Mouse (Mus musculus) hindbrain, postnatal 0 days (tissue): Measurements from ENCODE around the gene Tacr2. TPM values are rescaled to one million over a fixed set of nuclear protein-coding genes. Genes with fewer than 3 reads are reported as not detected.

ENCODE experiments used
- ATAC-seq: fragments of 200-750 bp; cut with Nextera tagmentation; 2 replicates; pipeline ENCODE4 v1.8.0; 2017; ENCODE audit warnings: mild to moderate bottlenecking, moderate TSS enrichment, moderate library complexity
- DNase-seq: peaks from one replicate; pipeline ENCODE4 v3.0.0-alpha.2; 2015; ENCODE audit warnings: low spot score
- H3K27ac ChIP-seq: fragments of 300-500 bp; sonication (generic); 2 replicates; pipeline ENCODE4 v1.5.1; 2014; ENCODE audit warnings: mild to moderate bottlenecking
- H3K27me3 ChIP-seq: fragments of 300-500 bp; sonication (generic); 2 replicates; pipeline ENCODE4 v1.6.1; 2014; ENCODE audit warnings: low read length, mixed read lengths; ENCODE audit not compliant: insufficient read depth
- H3K36me3 ChIP-seq: fragments of 300-500 bp; sonication (generic); 2 replicates; pipeline ENCODE4 v1.6.1; 2014; ENCODE audit warnings: low read length, mixed read lengths; ENCODE audit not compliant: insufficient read depth
- H3K4me1 ChIP-seq: fragments of 300-500 bp; sonication (generic); 2 replicates; pipeline ENCODE4 v1.6.1; 2014; ENCODE audit warnings: antibody characterized with exemption, low read length, mixed read lengths; ENCODE audit not compliant: insufficient read depth
- H3K4me2 ChIP-seq: fragments of 300-500 bp; sonication (generic); 2 replicates; pipeline ENCODE4 v1.6.1; 2014; ENCODE audit warnings: low read depth, mild to moderate bottlenecking, low read length, moderate library complexity, mixed read lengths
- H3K4me3 ChIP-seq: fragments of 300-500 bp; sonication (generic); 2 replicates; pipeline ENCODE4 v1.5.1; 2014; ENCODE audit warnings: low read length
- H3K9ac ChIP-seq: fragments of 300-500 bp; sonication (generic); replicated peaks from 2 replicates; pipeline ENCODE4 v1.6.1; 2014; ENCODE audit warnings: mild to moderate bottlenecking, low read length, moderate library complexity, mixed read lengths
- H3K9me3 ChIP-seq: fragments of 300-500 bp; sonication (generic); 2 replicates; pipeline ENCODE4 v1.6.1; 2016; ENCODE audit warnings: low read length, mixed read lengths
- CTCF ChIP-seq: IDR thresholded peaks from 2 replicates; pipeline ENCODE4 v1.5.1; 2016; ENCODE audit warnings: antibody characterized with exemption, control low read depth, low read depth
- WGBS: fragments of 180-500 bp; shearing (Covaris S2); extraction: QIAGEN DNeasy Blood & Tissue Kit; methylation state at CpG from one replicate; pipeline ENCODE4 v1.1.7; 2014; 5-methylcytosine and 5-hydroxymethylcytosine counted together
- polyA plus RNA-seq: library from polyadenylated mRNA; unstranded; fragments of >200 nt; fragmentation: Nextera tagmentation; extraction: Ambion mirVana; gene quantifications from 2 replicates; pipeline ENCODE4 v1.2.1, GENCODE M21; 2015
- total RNA-seq: library from RNA; depleted of rRNA; stranded (reverse); fragments of >200 nt; gene quantifications from 2 replicates; pipeline ENCODE4 v1.2.3, GENCODE M21; 2014

The Tacr2 gene
- total and polyA plus RNA-seq, 2 experiments from 2014 or later = 0.08 TPM; not detected in 1

DNA sequence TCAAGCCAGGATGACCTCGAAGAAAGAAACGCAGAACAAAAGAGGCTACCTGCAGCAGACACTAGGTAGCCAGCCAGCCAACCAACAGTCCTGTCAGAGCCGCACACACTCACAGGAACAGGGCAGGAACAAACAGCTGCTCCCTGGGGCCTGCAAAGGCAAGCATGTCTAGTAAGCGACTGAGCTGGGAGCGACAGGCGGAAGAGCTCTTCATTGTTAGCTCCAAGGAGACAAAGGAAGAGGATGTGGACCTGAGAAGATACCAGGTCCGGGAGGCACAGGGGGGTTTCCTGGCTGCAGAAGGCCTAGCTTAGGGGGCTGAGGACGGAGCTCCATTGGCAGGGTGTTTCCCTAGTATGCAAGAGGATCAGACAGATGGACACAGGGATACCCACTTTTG, 35.0 kb upstream of the Tacr2 start:
- no peak overlapping the region for H3K4me3 ChIP-seq
- H3K4me1 ChIP-seq = no peaks in the 10 kb centered on the region
- H3K4me2 ChIP-seq = no peak overlapping the region
- ATAC-seq = peak; percentile 39; the same call in 1 of the 2 replicates
- H3K9me3 ChIP-seq = no peaks in the 10 kb centered on the region
- H3K9ac ChIP-seq = no peak overlapping the region
- no peak for TF ChIP-seq CTCF
- peak overlapping the region; percentile 43; the same call in 1 of the 2 replicates for H3K27ac ChIP-seq
- no peaks in the 10 kb centered on the region for H3K27me3 ChIP-seq
- DNase-seq = peak; percentile 23
- H3K36me3 ChIP-seq = no peaks in the 10 kb centered on the region
- WGBS = 49% methylated on average over 8 of the region's 8 CpGs

DNA sequence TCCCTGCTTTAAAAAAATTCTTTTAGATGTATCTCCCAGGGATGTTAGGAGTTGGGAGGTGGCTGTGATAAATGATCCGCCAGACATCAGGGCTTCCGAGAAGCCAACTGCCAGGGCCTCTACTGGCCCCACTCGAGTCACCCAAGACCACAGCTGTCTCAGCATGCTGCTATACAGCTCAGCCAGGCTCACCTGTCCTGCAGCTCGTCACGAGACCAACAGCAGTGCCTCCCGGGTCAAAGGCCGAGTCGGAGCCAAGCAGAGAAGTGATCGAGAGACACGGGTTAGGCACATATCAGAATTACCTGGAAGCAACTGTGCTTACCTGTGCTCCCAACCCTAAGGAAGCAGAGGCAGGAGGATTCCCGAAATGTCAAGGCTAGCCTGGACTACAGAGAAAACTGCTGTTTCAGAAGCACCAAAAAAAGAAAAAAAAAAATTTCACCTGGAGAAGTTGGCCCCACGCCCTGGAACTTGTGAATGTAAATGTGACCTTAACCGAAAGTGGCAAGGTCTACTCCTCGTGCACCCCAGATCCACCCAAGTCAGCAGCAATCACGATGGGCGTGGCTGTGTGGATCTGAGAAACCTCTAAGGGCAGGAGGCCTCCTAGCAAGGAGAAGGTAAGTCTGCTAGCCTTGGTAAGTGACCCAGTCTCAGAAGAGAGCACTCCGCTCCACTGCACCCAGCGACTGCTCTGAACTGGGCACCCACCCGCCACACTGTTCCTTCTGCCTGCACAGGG, 34.0 kb upstream of the Tacr2 start:
- 89% methylated on average over 19 of the region's 19 CpGs for WGBS
- H3K27ac ChIP-seq = no peak overlapping the region
- H3K4me1 ChIP-seq = no peaks in the 10 kb centered on the region
- no peak overlapping the region for H3K4me3 ChIP-seq
- H3K4me2 ChIP-seq = no peak overlapping the region
- no peaks in the 10 kb centered on the region for H3K27me3 ChIP-seq
- H3K36me3 ChIP-seq = no peaks in the 10 kb centered on the region
- DNase-seq (no peak), ATAC-seq (no peak)
- H3K9ac ChIP-seq = no peak overlapping the region
- H3K9me3 ChIP-seq = no peaks in the 10 kb centered on the region
- no peak for TF ChIP-seq CTCF

DNA sequence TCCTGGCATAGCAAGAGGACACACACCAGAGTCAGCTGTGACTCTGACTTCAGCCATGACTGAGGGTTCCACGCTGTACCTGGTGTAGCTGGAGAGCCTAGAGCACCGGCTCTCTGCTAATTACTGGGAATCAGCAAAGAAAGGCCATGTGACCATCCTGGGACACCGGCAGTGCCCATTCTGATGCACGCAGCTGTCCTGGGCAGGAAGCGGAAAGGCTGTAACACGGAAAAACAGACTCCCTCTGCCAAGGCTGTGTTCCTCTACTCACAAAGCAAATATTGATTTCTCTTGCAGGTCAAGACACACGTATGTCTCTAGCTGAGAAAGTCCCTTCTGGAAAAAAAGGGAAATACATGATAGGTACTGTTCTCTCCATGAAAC, 33.5 kb upstream of the Tacr2 start:
- no peaks in the 10 kb centered on the region for H3K4me1 ChIP-seq
- H3K36me3 ChIP-seq = no peaks in the 10 kb centered on the region
- no peak for TF ChIP-seq CTCF
- no peaks in the 10 kb centered on the region for H3K9me3 ChIP-seq
- 66% methylated on average over 7 of the region's 7 CpGs for WGBS
- no peak overlapping the region for H3K27ac ChIP-seq
- H3K4me2 ChIP-seq = no peak overlapping the region
- H3K4me3 ChIP-seq = no peak overlapping the region
- no peak for DNase-seq
- H3K27me3 ChIP-seq = no peaks in the 10 kb centered on the region
- no peak for ATAC-seq
- H3K9ac ChIP-seq = no peak overlapping the region

DNA sequence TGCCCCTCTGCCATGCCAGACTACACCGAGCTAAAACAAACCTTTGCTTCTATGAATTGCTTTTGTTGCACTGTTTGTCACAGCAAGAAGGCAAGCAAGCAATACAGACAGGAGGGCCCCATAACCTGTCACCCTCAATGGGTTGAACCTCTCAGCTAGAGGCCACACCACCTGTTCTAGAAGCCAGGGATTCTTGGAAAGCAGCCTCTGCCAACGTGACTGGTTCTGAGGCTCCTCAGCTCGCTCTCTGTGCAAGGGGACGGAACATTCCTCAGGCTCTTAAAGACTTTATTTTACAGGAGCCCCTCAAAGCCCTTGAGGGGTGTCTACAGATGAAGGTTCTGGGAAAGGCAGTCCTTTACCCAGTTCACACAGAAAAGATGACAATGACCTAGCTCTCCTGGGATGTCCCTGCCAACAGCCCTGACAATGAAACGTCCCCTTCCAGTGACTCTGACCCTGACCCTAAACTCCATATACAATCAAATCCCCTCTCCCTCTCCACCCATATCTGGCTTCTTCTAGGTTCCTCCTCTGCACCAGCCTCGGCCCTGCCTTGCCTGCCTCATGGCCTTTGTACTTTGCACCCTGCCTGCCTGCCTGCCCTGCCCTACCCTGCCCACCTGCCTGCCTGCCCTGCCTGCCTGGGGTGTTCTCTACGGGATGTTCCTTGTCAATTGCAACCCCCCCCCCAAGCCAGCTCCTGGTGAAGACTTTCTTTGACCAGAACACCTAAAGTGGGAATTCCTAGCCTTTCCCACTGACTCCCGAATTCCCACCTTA, 31.3 kb upstream of the Tacr2 start:
- Histone ChIP-seq H3K4me2 (no peak overlapping the region), H3K9me3 (no peaks in the 10 kb centered on the region), H3K4me3 (no peak overlapping the region), H3K9ac (no peak overlapping the region), H3K27me3 (no peaks in the 10 kb centered on the region), H3K4me1 (no peaks in the 10 kb centered on the region), H3K36me3 (no peaks in the 10 kb centered on the region), H3K27ac (no peak overlapping the region)
- ATAC-seq (no peak), DNase-seq (no peak)
- TF ChIP-seq CTCF = no peak
- WGBS = 80% methylated on average over 8 of the region's 8 CpGs

DNA sequence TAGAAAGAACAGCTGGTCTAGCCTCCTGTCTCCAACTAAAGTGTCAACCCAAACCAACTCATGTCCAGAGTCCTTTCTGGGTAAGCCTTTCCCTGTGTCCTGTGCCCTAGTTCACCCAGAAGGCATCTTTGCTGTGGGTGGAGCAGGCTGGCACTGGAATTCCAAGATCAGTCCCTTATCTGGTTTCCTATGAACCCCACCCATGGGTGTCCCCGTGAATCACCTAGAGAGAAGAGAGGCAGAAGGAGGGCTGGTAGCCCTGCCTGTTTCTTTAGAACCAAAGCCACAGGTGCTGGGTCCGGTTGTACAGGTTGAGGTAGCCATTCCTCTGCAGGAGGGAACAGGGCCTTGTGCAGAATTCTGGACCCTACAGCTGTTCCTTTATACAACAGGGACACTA, 30.6 kb upstream of the Tacr2 start:
- DNase-seq (no peak), ATAC-seq (no peak)
- WGBS = 95% methylated on average over 2 of the region's 2 CpGs
- no peaks in the 10 kb centered on the region for H3K36me3 ChIP-seq
- no peak overlapping the region for H3K4me2 ChIP-seq
- H3K4me1 ChIP-seq = no peaks in the 10 kb centered on the region
- H3K4me3 ChIP-seq = no peak overlapping the region
- no peak overlapping the region for H3K27ac ChIP-seq
- TF ChIP-seq CTCF = no peak
- H3K9ac ChIP-seq = no peak overlapping the region
- no peaks in the 10 kb centered on the region for H3K9me3 ChIP-seq
- H3K27me3 ChIP-seq = no peaks in the 10 kb centered on the region

DNA sequence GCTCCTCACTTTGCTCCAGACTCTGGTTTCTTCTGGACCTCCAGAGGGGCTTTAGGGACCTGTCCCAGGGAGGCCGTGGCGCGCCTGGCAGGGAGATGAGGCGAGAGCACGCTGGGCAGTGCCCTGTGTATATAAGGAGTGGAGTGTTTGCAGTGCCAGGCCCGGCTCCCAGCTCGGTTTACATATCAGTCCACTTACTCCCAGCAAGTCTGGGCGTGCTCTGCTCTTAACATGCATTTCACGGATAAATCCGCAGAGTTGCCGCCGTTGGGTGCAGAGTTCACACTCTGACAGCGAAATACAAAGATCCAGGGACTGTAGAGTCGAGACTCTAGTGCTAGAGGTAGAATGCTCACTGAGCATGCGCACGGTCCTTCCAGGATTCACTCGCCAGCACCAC, 29.5 kb upstream of the Tacr2 start:
- Histone ChIP-seq H3K27ac (no peak overlapping the region), H3K27me3 (no peaks in the 10 kb centered on the region), H3K4me3 (no peak overlapping the region), H3K9ac (no peak overlapping the region), H3K4me1 (no peaks in the 10 kb centered on the region), H3K4me2 (no peak overlapping the region), H3K9me3 (no peaks in the 10 kb centered on the region), H3K36me3 (no peaks in the 10 kb centered on the region)
- no peak for ATAC-seq
- WGBS = 80% methylated on average over 17 of the region's 17 CpGs
- DNase-seq = no peak
- TF ChIP-seq CTCF = no peak

DNA sequence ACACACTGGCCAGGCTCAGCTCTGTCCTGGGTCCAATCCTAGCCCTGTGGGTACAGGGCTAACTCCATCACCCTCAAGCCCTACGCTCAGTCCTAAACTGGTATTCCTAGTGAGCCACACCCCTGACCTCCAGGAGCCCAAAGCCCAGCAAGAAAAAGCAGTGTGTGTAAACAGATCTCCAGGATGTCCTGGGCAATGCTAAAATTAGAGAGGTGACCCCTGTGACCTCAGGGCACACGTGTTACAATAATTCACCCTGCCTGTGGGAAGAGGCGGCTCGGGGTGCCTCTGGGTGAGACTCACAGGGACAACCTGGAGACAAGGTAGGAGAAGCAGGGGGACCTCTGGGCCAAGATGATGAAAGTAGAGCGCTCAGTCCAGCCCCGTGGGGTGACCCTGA, 28.0 kb upstream of the Tacr2 start:
- Histone ChIP-seq H3K4me2 (no peak overlapping the region), H3K27ac (no peak overlapping the region), H3K9ac (no peak overlapping the region), H3K4me1 (no peaks in the 10 kb centered on the region), H3K27me3 (no peaks in the 10 kb centered on the region), H3K4me3 (no peak overlapping the region), H3K36me3 (no peaks in the 10 kb centered on the region), H3K9me3 (no peaks in the 10 kb centered on the region)
- TF ChIP-seq CTCF = no peak
- 81% methylated on average over 6 of the region's 6 CpGs for WGBS
- no peak for DNase-seq
- no peak for ATAC-seq
